Mouse (Mus musculus): ENCODE measurements around the gene Gfi1b.

Gfi1b gene

DNA sequence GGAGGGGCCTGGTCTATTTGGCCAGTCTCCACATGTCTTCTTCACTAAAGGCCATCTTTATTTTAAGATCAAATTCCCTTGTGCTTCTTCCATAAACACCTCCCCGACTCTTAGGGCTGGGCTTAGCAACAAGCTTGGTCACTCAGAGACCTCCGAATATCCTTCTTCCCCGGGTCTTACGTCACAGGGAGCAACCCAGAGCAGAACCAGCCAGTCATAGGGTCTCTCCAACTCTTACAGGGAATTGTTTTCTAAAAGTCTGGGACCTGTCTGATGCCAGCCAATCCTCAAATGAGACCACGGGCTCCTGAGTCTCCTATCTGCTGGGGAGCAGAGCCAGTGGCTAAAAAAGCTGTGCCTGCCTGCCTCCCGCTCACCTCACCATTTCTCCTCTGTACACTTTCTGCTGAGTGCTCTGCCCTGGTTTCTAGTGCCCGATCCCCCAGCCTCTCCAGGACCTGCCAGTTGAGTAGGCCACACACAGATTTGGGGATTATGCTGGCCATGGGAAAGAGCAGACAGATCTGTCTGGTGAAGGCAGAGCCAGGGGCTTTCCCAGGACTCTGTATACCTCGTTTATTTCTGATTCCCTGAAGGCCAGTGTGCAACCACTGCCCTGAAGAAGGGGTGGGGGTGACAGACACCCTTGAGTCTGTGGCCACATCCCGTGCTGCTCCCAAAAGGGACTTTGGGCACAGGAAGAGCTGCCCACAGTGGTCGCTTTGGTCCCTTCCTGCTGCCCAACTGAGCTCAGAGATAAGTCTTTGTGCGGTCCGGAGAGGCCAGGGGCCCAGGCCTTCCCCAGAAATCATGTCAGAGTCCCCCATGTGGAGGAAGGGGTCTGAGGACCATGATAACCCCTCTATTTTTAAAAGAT is 22.9 kb downstream of the Gfi1b start:
- DNase-seq (ENCODE audit: low read depth): no peak

DNA sequence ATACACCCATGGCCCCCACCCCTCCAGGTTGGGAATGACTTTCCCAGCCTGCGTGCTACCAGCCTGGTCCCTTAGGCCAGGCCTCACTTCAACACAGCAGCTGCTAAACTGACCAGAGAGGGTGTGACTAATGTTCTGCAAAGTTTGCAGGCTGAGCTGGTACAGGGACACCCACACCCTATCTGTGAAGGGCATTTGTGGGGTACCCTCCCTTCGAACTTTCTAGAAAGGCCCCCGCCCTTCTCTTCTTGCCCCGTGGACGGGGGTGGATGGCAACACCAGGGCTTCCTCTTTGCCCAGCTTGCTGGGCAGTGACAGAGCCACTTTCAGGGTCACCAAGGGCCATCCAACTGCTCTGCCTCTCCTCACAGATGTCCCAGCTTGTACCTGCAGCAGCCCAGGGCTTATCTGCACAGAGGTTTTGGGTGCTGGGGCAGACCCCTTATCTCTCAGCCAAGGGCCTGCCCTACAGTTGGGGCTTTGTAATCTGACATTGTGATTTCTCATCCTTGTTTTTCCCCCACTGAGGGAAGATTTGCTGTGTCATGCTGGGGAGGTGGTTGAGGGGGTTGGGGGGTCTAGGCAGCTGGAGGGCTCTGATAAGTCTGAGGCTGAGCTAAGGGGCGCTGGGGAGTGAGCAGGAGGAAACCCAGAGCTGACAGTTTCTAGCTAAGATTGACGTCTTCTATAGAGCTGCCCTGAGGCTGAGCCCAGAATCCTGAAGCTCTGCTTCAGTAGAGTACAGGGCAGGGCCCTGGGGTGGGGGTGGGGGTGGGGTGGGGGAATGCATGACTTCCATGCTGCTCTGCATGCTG is 23.8 kb downstream of the Gfi1b start:
- DNase-seq (ENCODE audit: low read depth): peak; percentile 88

- no peak for DNase-seq (ENCODE audit: low read depth)
These were observed 24.8 kb downstream of the Gfi1b start for GRCm38 (mm10) chr2:28596998-28597397.

- DNase-seq (ENCODE audit: low read depth): no peak
These were observed 25.8 kb downstream of the Gfi1b start for GRCm38 (mm10) chr2:28596021-28596420.

- DNase-seq (ENCODE audit: low read depth): peak; percentile 76
These were observed 29.0 kb downstream of the Gfi1b start for GRCm38 (mm10) chr2:28592809-28593208.

- DNase-seq (ENCODE audit: low read depth): no peak
These were observed 30.3 kb downstream of the Gfi1b start for GRCm38 (mm10) chr2:28591479-28591878.

DNA sequence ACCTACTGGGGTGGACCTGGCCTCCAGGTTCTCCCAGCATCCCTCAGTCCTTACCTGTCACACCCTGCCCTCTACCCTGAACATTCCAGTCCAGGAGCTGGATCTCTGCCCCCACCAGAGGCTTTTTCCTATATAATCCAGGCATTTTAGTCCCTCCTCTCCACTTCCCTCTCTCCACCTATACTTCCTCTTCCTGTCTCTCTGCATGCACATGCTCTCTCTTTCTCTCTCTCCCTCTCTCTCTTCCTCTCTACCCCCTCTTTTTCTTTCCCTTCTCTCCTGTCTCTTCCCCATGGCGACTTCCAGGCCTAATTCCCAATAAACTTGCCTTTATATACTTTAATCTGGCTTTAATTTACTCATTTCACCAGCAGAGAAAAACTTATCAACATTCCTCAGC is 33.2 kb downstream of the Gfi1b start:
- DNase-seq (ENCODE audit: low read depth): no peak

DNA sequence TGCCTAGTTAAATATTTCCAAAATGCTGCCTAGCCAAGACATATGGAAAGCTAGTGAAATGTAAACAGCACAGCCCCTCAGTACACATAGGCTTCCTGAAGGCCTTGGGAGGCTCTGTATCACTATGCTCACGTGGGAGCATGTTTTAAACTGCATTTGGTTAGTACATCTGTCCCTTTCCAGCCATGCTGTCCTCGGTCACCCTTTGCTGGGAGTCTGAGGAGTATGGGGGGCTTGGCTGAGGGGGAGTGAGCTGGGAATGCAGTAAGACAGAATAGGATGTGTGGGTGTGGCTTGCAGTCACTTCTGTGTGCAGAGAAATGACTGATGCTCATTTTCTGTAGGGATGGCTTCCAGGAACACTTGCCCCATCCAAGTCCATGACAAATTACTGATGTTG is 36.1 kb downstream of the Gfi1b start:
- DNase-seq (ENCODE audit: low read depth): no peak

DNA sequence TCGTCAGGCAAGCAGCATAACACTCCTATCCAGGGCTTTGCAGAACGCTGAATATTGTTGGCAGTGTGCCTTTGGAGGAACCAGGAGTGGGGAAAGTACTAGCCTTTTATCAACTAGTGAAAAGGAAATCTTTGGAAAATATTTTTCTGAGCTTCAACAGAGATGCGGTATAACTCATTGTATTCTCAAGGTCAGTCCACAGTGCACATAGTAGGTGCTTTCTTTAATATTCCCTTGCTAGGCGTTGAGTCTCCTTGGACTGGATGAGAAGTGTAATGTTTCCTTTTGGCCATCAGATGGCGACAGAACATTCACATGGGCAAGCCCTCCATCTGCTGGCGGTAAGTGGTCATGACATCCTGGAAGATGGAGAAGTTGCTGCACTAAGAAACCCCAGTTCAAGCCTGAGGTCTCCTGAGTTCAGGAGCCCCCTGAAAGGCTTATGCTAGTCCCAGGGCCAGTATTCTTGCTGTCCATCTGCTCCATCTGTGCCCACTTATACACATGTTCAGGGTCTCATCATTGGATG is 36.7 kb downstream of the Gfi1b start:
- peak; percentile 83 for DNase-seq (ENCODE audit: low read depth)

GRCm38 (mm10) chr2:28583651-28584050 is 38.1 kb downstream of the Gfi1b start, which contains the start of gene Gtf3c5:
TSS of gene Gtf3c5 (minus strand) at chr2:28583751.
- no peak for DNase-seq (ENCODE audit: low read depth)

DNA sequence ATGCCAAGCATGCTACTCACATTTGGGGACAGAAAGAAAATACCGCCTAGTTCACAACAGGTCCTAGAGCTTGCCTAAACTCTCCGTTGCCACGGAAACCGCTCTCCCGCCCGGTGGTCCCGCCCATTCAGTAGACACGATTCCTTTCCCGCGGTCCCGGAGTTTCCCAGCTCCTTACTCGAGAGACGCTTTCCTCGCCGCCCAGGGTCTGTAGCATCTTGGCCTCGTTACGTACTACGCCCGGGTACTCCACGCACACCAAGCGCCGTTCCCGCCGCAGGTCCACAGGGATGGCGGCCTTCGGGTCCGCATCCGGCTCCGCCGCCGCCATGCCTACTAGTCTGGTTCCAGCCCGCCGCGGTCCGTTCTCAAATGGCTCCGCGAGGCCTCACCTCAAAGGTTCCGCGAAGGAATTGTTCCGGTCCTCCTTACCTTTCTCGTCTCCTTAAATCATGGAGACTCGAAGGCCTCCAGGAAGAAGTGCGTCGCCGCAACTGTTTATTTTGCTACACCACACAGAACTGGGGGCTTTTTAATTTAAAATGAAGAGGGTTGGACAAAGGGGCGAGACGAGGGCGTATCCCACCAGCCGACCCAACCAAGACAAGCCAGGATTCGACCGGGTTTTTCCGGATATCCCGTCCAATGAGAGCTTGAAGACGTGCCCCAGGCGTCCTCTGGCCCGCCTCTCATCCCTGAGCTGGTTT is 39.0 kb downstream of the Gfi1b start:
- DNase-seq (ENCODE audit: low read depth): peak; percentile 88

DNA sequence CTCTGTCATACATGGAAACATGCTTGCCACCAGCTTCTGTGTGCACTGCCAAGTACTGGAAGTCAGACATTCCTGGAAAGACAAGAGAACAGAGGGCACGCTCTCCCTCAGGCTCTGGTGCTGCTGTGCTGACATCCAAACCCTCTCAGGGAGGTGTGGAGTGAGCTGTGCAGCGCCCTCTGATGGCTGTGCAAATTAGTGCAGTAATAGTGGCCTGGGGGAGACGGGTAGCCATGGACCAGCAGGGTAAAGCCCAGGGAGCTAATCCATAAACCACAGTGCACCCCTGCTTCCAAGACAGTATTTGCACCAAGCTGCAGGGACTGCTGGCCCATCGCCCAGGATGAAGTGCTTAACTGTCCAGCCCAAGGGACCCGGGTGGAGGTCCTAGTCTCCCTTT is 43.8 kb downstream of the Gfi1b start:
- peak; percentile 24 for DNase-seq (ENCODE audit: low read depth)

DNA sequence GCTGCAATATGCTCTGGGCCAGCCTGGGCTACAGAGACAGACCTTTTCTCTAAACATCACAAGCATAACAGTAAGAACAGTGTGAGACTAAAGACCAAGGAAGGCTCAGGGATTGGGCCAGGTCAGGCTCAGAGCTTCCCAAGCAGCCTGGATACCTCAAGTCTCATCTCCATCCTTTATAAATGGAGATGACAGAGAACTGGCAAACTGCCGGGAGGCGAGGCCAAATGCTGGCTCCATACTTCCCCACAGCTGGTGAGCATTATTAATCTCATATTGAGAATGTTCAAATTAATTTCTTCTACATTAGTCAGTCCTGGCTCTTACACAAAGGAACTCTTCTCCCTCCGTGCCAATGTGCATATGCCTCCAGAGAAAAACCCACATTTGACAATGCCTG is 45.0 kb downstream of the Gfi1b start:
- DNase-seq (ENCODE audit: low read depth): no peak

DNA sequence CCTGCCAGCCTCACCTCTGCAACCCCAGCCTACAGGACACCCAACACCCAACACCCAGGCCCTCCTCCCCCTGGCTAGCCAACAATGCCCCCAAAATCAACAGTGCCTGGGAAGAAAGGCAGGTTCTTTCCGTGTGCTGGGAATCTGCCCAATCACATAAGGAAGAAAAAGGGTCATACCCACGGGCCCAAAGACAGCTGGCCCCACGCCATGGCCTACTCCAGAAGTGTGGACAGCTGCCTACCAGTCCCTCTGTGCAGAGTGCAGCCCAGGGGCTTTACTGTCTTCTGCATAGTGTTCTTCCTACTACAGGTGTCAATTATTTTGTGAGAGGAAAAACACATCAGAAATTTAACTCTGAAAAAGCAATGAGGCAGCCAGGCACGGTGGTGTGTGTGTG is 46.4 kb downstream of the Gfi1b start:
- DNase-seq (ENCODE audit: low read depth): no peak

GRCm38 (mm10) chr2:28569903-28570302 is 51.9 kb downstream of the Gfi1b start:
- DNase-seq (ENCODE audit: low read depth): no peak

DNA sequence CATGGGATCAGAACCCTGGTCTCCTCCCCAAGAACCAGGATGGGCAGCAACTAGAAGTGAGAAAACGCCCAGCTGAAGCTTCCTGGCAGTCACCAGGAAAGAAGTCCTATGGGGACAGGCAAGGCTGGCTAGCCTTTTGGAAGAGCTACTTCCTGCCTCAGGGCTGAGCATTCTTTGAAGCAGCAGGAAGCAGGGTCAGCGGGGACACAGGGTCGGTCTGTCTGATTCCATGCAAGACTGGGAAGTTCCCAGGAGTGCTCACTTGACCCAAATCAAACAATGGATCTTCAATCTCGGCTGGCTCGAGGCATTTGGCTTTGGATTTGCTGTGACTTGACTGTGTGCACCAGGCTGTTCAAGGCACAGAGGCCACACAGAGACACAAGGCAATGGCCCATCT is 55.2 kb downstream of the Gfi1b start:
- no peak for DNase-seq (ENCODE audit: low read depth)

GRCm38 (mm10) chr2:28564380-28564779 is 57.4 kb downstream of the Gfi1b start:
- DNase-seq (ENCODE audit: low read depth): no peak

DNA sequence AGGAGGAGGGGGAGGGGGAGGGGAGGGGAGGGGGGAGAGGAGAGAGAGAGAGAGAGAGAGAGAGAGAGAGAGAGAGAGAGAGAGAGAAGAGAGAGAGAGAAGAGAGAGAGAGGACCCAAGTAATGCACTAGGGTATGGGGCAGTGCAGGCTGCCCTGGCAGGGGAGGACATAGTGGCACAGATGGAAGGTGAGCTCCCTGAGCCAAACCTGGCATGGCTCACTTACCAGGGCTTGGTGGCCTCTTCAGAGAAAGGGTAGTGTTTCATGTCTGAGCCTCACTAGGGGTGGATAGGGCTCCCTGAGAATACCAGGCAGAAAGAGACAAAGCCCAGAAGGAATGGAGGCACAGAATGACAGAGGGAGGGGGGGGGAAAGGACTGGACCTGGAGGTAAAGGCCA is 58.0 kb downstream of the Gfi1b start:
- no peak for DNase-seq (ENCODE audit: low read depth)

DNA sequence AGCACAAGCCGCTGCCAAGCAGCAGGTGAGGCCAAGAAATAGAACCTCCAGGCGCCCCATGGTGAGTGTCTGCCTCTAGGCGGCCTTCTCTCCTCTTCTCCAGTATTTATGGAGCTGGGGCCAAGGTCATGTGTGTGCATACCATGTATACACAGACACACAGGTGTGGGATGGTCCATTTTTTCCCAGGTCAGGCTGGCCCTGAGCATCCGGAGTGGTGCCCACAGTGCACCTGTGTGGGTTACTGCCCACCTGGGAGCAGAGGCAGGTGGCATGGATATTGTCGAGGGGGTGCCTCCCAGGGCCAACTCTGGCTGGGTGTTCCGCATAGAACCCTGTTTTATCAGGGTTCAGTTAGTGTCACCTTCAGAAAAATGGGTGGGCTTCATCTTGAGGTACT is 58.5 kb downstream of the Gfi1b start, which contains the start of gene Cel:
Gene Cel, minus strand, starts transcription at position 101 of the 400 bp plus-strand sequence.
- no peak for DNase-seq (ENCODE audit: low read depth)

All from c-Kit-positive CD71-positive TER-119-negative erythroid progenitor cells, embryonic 14.5 days (primary cell).